Mouse (Mus musculus): ENCODE data around the gene Vps72.

DNA sequence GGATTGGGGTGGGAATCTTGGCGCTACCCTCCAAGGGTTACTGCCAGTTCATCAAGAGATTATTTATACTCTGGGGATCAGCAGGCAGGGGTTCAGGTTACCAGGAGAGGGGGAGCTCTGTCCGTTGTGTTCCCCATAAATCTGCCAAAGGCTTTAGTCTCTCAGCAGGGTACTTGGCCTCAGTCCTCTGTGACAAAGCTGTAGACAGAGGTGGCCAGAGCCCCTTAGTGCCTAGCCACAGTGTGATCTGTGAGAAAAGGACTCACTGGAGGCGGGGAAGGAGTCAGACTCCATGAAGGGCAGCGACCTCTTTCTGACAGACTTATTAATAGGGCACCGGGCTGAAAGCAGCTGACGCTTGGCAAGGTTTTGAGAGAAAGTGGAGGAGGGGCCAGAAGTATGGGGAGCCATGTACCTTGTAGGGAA lies 18.4 kb downstream of the Vps72 start:
- TF ChIP-seq CTCF (IDR thresholded peaks at IDR 0.05; ENCODE audit: control insufficient read depth, insufficient read depth, insufficient replicate concordance, low read depth, low read length) (no peak), POLR2A (IDR thresholded peaks at IDR 0.05; ENCODE audit: control insufficient read depth, low read depth, low read length) (no peak)

Data from testis, adult 2 months (tissue).